Mouse (Mus musculus): Measurements from ENCODE around the gene Bclaf1. TPM values are rescaled to one million over a fixed set of nuclear protein-coding genes. Genes with fewer than 3 reads are reported as not detected.

Bclaf1 gene
- total RNA-seq (2023; ENCODE audit: inconsistent age): 219 to 246 TPM (median 237 TPM) in 4 replicates

GRCm38 (mm10) chr10:20311918-20312735 lies at the start of gene Bclaf1:
Gene Bclaf1, plus strand, starts transcription at chr10:20312469.

GRCm38 (mm10) chr10:20347285-20348214 lies 35.3 kb downstream of the Bclaf1 start, which contains the start of gene Mtfr2:
Gene Mtfr2, plus strand, starts transcription at chr10:20347770.

Other genes starting within 250 kb of the Bclaf1 start
- gene Map7, start 164.0 kb upstream of the Bclaf1 start, total RNA-seq (2023; ENCODE audit: inconsistent age): 7.3 to 8.9 TPM (median 8.3 TPM) in 4 replicates
- 1.0 to 2.4 TPM (median 1.8 TPM) in 4 replicates for gene Mtfr2, start 35.3 kb downstream of the Bclaf1 start, total RNA-seq (2023; ENCODE audit: inconsistent age)